In genomic region chr3:43246639-43247038, GRCm38 (mm10) we compare ENCODE assay signal across 11 mouse cellular contexts.
"Had no signal": no experiment of that assay in that cellular context is flagged by ENCODE, and none has a peak within 500 bp of the region (broad histone marks: within the 10 kb centered on the region; RNA-seq: fewer than 3 reads in every experiment).

No protein-coding gene starts in this region.

- H3K27ac ChIP-seq: kidney, embryonic 15.5 days; limb, embryonic 13.5 days; liver, embryonic 14.5 days; stomach, embryonic 15.5 days had no signal

- H3K4me1 ChIP-seq: kidney, embryonic 15.5 days; limb, embryonic 13.5 days; stomach, embryonic 15.5 days had no signal

- DNase-seq: kidney, adult 2 months; kidney, postnatal 14 days; left cerebral cortex, postnatal 4 days; lung, adult 18-20 months; right cerebral cortex, postnatal 4 days; thymus, adult 2 months; thymus, postnatal 25 days had no signal

- H3K9me3 ChIP-seq: kidney, embryonic 15.5 days; limb, embryonic 13.5 days; stomach, embryonic 15.5 days had no signal

- H3K4me3 ChIP-seq: kidney, embryonic 15.5 days; limb, embryonic 13.5 days; stomach, embryonic 15.5 days had no signal

- H3K27me3 ChIP-seq: kidney, embryonic 15.5 days; limb, embryonic 13.5 days; stomach, embryonic 15.5 days had no signal

- H3K9ac ChIP-seq: kidney, embryonic 15.5 days; limb, embryonic 13.5 days; liver, embryonic 14.5 days; stomach, embryonic 15.5 days had no signal

- H3K4me2 ChIP-seq: kidney, embryonic 15.5 days; limb, embryonic 13.5 days; stomach, embryonic 15.5 days had no signal

- H3K36me3 ChIP-seq: kidney, embryonic 15.5 days; limb, embryonic 13.5 days; stomach, embryonic 15.5 days had no signal
